Mouse (Mus musculus): Measurements from ENCODE around the gene Fkbp1b.
"Not testable (repeated sequence)": the region's sequence is repeated elsewhere in the genome, so short reads cannot be mapped to it uniquely, and the experiment has no call there.

Fkbp1b gene

GRCm38 (mm10) chr12:4842890-4843597, 1.7 kb upstream of the Fkbp1b start, which contains the start of gene Wdcp:
TSS of gene Wdcp (plus strand) at chr12:4843303.
- peak; percentile 78 for DNase-seq

GRCm38 (mm10) chr12:4842456-4842855, 1.1 kb upstream of the Fkbp1b start:
- no peak for DNase-seq

- DNase-seq, result no peak
These were observed 650 bp downstream of the Fkbp1b start for GRCm38 (mm10) chr12:4840741-4841140.

GRCm38 (mm10) chr12:4840010-4840409, 1.4 kb downstream of the Fkbp1b start:
- no peak for DNase-seq

GRCm38 (mm10) chr12:4836959-4837358, 4.4 kb downstream of the Fkbp1b start:
- no peak for DNase-seq

- DNase-seq, result no peak
These were observed 14.1 kb downstream of the Fkbp1b start for GRCm38 (mm10) chr12:4827256-4827655.

GRCm38 (mm10) chr12:4817361-4818101, 23.9 kb downstream of the Fkbp1b start, which contains the start of gene Sf3b6:
TSS of gene Sf3b6 (plus strand) at chr12:4817544.
- DNase-seq, result peak; percentile 98

- DNase-seq, result no peak
These were observed 24.6 kb downstream of the Fkbp1b start for GRCm38 (mm10) chr12:4816680-4817360.

- no peak for DNase-seq
These were observed 27.8 kb downstream of the Fkbp1b start for GRCm38 (mm10) chr12:4813636-4814035.

GRCm38 (mm10) chr12:4811705-4812104, 29.7 kb downstream of the Fkbp1b start:
- DNase-seq, result no peak

GRCm38 (mm10) chr12:4811036-4811435, 30.4 kb downstream of the Fkbp1b start:
- DNase-seq, result no peak

- DNase-seq, result not testable (repeated sequence)
These were observed 43.9 kb downstream of the Fkbp1b start for GRCm38 (mm10) chr12:4797471-4797870.

- DNase-seq, result peak; percentile 44
These were observed 47.7 kb downstream of the Fkbp1b start for GRCm38 (mm10) chr12:4793718-4794117.

GRCm38 (mm10) chr12:4788128-4788527, 53.3 kb downstream of the Fkbp1b start:
- DNase-seq, result not testable (repeated sequence)

- no peak for DNase-seq
These were observed 56.9 kb downstream of the Fkbp1b start for GRCm38 (mm10) chr12:4784466-4784865.

- DNase-seq, result no peak
These were observed 57.8 kb downstream of the Fkbp1b start for GRCm38 (mm10) chr12:4783598-4783997.

Data from right cerebral cortex, postnatal 4 days (tissue).